Mouse (Mus musculus) MEL (cell line): ENCODE data around the gene Araf. TPM values are rescaled to one million over a fixed set of nuclear protein-coding genes. Genes with fewer than 3 reads are reported as not detected.

Experiments
- DNase-seq: peaks from one replicate; pipeline ENCODE4 v3.0.0; 2011; ENCODE audit warnings: low read depth, low spot score
- H3K27ac ChIP-seq: 2 replicates; pipeline ENCODE4 v1.5.1; 2012; ENCODE audit warnings: low read depth, mild to moderate bottlenecking, control low read depth, low read length, moderate library complexity; ENCODE audit not compliant: control insufficient read depth
- H3K27me3 ChIP-seq, 2 experiments: fragments of 150-350 bp in 1 of 2; sonication (generic) in 1 of 2; 2 replicates each; pipeline ENCODE4 v1.6.1; 2012; ENCODE audit warnings: low read length in 2 of 2, mild to moderate bottlenecking in 2 of 2, improper control_type of control experiment in 1 of 2, moderate library complexity in 1 of 2; ENCODE audit not compliant: insufficient read depth in 2 of 2, control insufficient read depth in 1 of 2
- H3K36me3 ChIP-seq, 2 experiments: 2 replicates each; pipeline ENCODE4 v1.6.1; 2012 to 2014; ENCODE audit warnings: low read length in 2 of 2, improper control_type of control experiment in 1 of 2, inconsistent platforms in 1 of 2, mild to moderate bottlenecking in 1 of 2; ENCODE audit not compliant: insufficient read depth in 2 of 2, control insufficient read depth in 1 of 2
- H3K4me1 ChIP-seq, 2 experiments: fragments of 150-350 bp in 1 of 2; sonication (generic) in 1 of 2; 2 replicates each; pipeline ENCODE4 v1.6.1; 2012; ENCODE audit warnings: low read length in 2 of 2, improper control_type of control experiment in 1 of 2, mild to moderate bottlenecking in 1 of 2; ENCODE audit not compliant: insufficient read depth in 2 of 2, control insufficient read depth in 1 of 2
- H3K4me3 ChIP-seq, 2 experiments: fragments of 150-350 bp in 1 of 2; sonication (generic) in 1 of 2; 2 replicates each; pipeline ENCODE4 v1.5.1; 2012; ENCODE audit warnings: low read depth in 2 of 2, low read length in 2 of 2, mild to moderate bottlenecking in 2 of 2, moderate library complexity in 2 of 2, control low read depth in 1 of 2, improper control_type of control experiment in 1 of 2; ENCODE audit not compliant: control insufficient read depth in 1 of 2, insufficient read depth in 1 of 2
- H3K79me2 ChIP-seq: 2 replicates; pipeline ENCODE4 v1.6.1; 2012; ENCODE audit warnings: mild to moderate bottlenecking, low read length, moderate library complexity; ENCODE audit not compliant: control insufficient read depth, poor library complexity, insufficient read depth
- H3K9ac ChIP-seq: 2 replicates; pipeline ENCODE4 v1.6.1; 2012; ENCODE audit warnings: low read depth, mild to moderate bottlenecking, control low read depth, low read length, moderate library complexity; ENCODE audit not compliant: control insufficient read depth, poor library complexity, severe bottlenecking
- H3K9me3 ChIP-seq: fragments of 150-350 bp; sonication (generic); replicated peaks from 2 replicates; pipeline ENCODE4 v1.6.1; 2012; ENCODE audit warnings: mild to moderate bottlenecking, low read length, improper control_type of control experiment, moderate library complexity; ENCODE audit not compliant: insufficient read depth
- CHD2 ChIP-seq: IDR thresholded peaks from 2 replicates; pipeline ENCODE4 v1.6.1; 2011; ENCODE audit warnings: low read length, improper control_type of control experiment
- CTCF ChIP-seq, 3 experiments: IDR thresholded peaks in 2 of 3; conservative IDR thresholded peaks in 1 of 3; 2 replicates each; pipeline ENCODE4 v1.5.1; 2011 to 2012; ENCODE audit warnings: low read length in 3 of 3, low read depth in 2 of 3, mild to moderate bottlenecking in 2 of 3, improper control_type of control experiment in 1 of 3, inconsistent platforms in 1 of 3, mixed read lengths in 1 of 3, moderate library complexity in 1 of 3; ENCODE audit not compliant: control insufficient read depth in 1 of 3, insufficient read depth in 1 of 3, poor library complexity in 1 of 3, severe bottlenecking in 1 of 3
- E2F4 ChIP-seq: IDR thresholded peaks from 2 replicates; pipeline ENCODE4 v1.6.1; 2011; ENCODE audit warnings: low read depth, low read length, improper control_type of control experiment, borderline replicate concordance
- ELF1 ChIP-seq: IDR thresholded peaks from 2 replicates; pipeline ENCODE4 v1.6.1; 2014; ENCODE audit warnings: low read depth, mild to moderate bottlenecking, inconsistent platforms, low read length, improper control_type of control experiment, moderate library complexity
- EP300 ChIP-seq, 2 experiments: IDR thresholded peaks; 2 replicates each; pipeline ENCODE4 v1.6.1; 2011; ENCODE audit warnings: improper control_type of control experiment in 2 of 2, low read length in 2 of 2, low read depth in 1 of 2, mild to moderate bottlenecking in 1 of 2
- GABPA ChIP-seq: IDR thresholded peaks from 2 replicates; pipeline ENCODE4 v1.6.1; 2012; ENCODE audit warnings: low read depth, mild to moderate bottlenecking, inconsistent platforms, low read length, improper control_type of control experiment, moderate library complexity
- GATA1 ChIP-seq: IDR thresholded peaks from 2 replicates; pipeline ENCODE4 v1.6.1; 2011; ENCODE audit warnings: low read depth, low read length, improper control_type of control experiment
- HCFC1 ChIP-seq: IDR thresholded peaks from 2 replicates; pipeline ENCODE4 v1.6.1; 2012; ENCODE audit warnings: low read depth, mild to moderate bottlenecking, inconsistent platforms, low read length, improper control_type of control experiment, moderate library complexity
- KAT2A ChIP-seq: conservative IDR thresholded peaks from 2 replicates; pipeline ENCODE4 v1.6.1; 2012; ENCODE audit warnings: low read depth, low read length, improper control_type of control experiment, inconsistent platforms
- MAFK ChIP-seq: IDR thresholded peaks from 2 replicates; pipeline ENCODE4 v1.6.1; 2011; ENCODE audit warnings: low read depth, mild to moderate bottlenecking, low read length, improper control_type of control experiment, borderline replicate concordance
- MAX ChIP-seq: IDR thresholded peaks from 2 replicates; pipeline ENCODE4 v1.6.1; 2011; ENCODE audit warnings: low read length, improper control_type of control experiment
- MAZ ChIP-seq: IDR thresholded peaks from 2 replicates; pipeline ENCODE4 v1.6.1; 2012; ENCODE audit warnings: low read depth, mild to moderate bottlenecking, inconsistent platforms, low read length, improper control_type of control experiment
- MEF2A ChIP-seq: IDR thresholded peaks from 2 replicates; pipeline ENCODE4 v1.6.1; 2014; ENCODE audit warnings: low read depth, mild to moderate bottlenecking, inconsistent platforms, low read length, improper control_type of control experiment; ENCODE audit not compliant: poor library complexity, insufficient replicate concordance, severe bottlenecking; ENCODE audit errors: extremely low read depth
- MXI1 ChIP-seq: IDR thresholded peaks from 2 replicates; pipeline ENCODE4 v1.6.1; 2011; ENCODE audit warnings: mild to moderate bottlenecking, low read depth, low read length, improper control_type of control experiment
- MYC ChIP-seq: IDR thresholded peaks from 2 replicates; pipeline ENCODE4 v1.6.1; 2011; ENCODE audit warnings: low read depth, mild to moderate bottlenecking, low read length, improper control_type of control experiment, moderate library complexity
- POLR2AphosphoS2 ChIP-seq: IDR thresholded peaks from 2 replicates; pipeline ENCODE4 v1.6.1; 2011; ENCODE audit warnings: low read length, improper control_type of control experiment
- RAD21 ChIP-seq: IDR thresholded peaks from 2 replicates; pipeline ENCODE4 v1.6.1; 2011; ENCODE audit warnings: mild to moderate bottlenecking, low read depth, low read length, improper control_type of control experiment
- RCOR1 ChIP-seq: IDR thresholded peaks from 2 replicates; pipeline ENCODE4 v1.6.1; 2012; ENCODE audit warnings: low read depth, mild to moderate bottlenecking, inconsistent platforms, low read length, improper control_type of control experiment
- SIN3A ChIP-seq: IDR thresholded peaks from 2 replicates; pipeline ENCODE4 v1.6.1; 2012; ENCODE audit warnings: low read length, improper control_type of control experiment, inconsistent platforms
- TCF12 ChIP-seq: IDR thresholded peaks from 2 replicates; pipeline ENCODE4 v1.6.1; 2014; ENCODE audit warnings: low read depth, mild to moderate bottlenecking, inconsistent platforms, low read length, improper control_type of control experiment, moderate library complexity
- UBTF ChIP-seq: IDR thresholded peaks from 2 replicates; pipeline ENCODE4 v1.6.1; 2012; ENCODE audit warnings: low read depth, mild to moderate bottlenecking, inconsistent platforms, low read length, improper control_type of control experiment, moderate library complexity, borderline replicate concordance; ENCODE audit not compliant: insufficient read depth
- USF1 ChIP-seq: IDR thresholded peaks from 2 replicates; pipeline ENCODE4 v1.6.1; 2014; ENCODE audit warnings: low read depth, mild to moderate bottlenecking, inconsistent platforms, low read length, improper control_type of control experiment, moderate library complexity
- polyA plus RNA-seq, 2 experiments: library from polyadenylated mRNA; stranded (reverse) in 1 of 2; unstranded in 1 of 2; fragments of >175 nt in 1 of 2; fragments of >200 nt in 1 of 2; gene quantifications; 2 replicates each; pipeline versions ENCODE4 v1.2.1 to v1.2.4; 2012; ENCODE audit warnings: low replicate concordance in 2 of 2, low read depth in 1 of 2; ENCODE audit not compliant: insufficient read length in 2 of 2, insufficient read depth in 1 of 2, missing spikeins in 1 of 2
- total RNA-seq: library from RNA; depleted of rRNA; stranded (reverse); fragments of 300-350 nt; gene quantifications from 2 replicates; pipeline ENCODE4 v1.2.3, GENCODE M21; 2012

Araf gene
- total and polyA plus RNA-seq, 3 experiments: 115 to 236 (median 174) TPM

DNA sequence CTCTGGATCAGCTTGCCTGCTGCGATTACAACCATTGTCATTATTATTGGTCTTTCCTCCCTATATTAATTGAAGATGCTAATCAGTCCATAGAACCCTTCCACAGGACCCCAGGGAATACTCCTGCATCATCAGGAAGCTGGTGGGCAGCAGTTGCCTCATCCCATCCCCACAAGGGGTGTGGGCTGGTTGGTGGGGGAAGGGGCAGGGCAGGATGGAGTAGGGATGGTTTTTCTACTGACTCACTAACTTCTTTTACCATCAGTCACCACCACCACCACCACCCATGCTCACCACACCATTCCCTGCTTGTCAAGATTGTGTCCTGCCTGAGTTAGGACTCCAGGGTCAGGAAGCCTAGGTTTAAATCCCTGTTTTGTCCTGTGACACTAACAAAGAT lies 71.6 kb downstream of the Araf start:
- Histone ChIP-seq H3K27me3 (no peaks in the 10 kb centered on the region), H3K36me3 (no peaks in the 10 kb centered on the region), H3K9ac (no peak overlapping the region), H3K4me1 (no peaks in the 10 kb centered on the region; a peak in 1 of 4 replicates), H3K79me2 (no peaks in the 10 kb centered on the region), H3K9me3 (no peaks in the 10 kb centered on the region)
- TF ChIP-seq MAX: no peak
- TF ChIP-seq CHD2: no peak
- no peak for TF ChIP-seq E2F4
- TF ChIP-seq MAFK: no peak
- TF ChIP-seq POLR2AphosphoS2: no peak
- TF ChIP-seq HCFC1: no peak
- no peak for TF ChIP-seq ELF1
- TF ChIP-seq GABPA: no peak
- TF ChIP-seq UBTF: no peak
- TF ChIP-seq EP300 (IDR thresholded peaks at IDR 0.05; ENCODE audit: low read depth in 1 of 2, low read length in 2 of 2): no peak
- TF ChIP-seq MYC: no peak
- no peak for TF ChIP-seq GATA1
- TF ChIP-seq, all 39 proteins: peak for 0
- no peak overlapping the region for H3K27ac ChIP-seq
- H3K4me3 ChIP-seq: no peak overlapping the region
- DNase-seq: no peak

DNA sequence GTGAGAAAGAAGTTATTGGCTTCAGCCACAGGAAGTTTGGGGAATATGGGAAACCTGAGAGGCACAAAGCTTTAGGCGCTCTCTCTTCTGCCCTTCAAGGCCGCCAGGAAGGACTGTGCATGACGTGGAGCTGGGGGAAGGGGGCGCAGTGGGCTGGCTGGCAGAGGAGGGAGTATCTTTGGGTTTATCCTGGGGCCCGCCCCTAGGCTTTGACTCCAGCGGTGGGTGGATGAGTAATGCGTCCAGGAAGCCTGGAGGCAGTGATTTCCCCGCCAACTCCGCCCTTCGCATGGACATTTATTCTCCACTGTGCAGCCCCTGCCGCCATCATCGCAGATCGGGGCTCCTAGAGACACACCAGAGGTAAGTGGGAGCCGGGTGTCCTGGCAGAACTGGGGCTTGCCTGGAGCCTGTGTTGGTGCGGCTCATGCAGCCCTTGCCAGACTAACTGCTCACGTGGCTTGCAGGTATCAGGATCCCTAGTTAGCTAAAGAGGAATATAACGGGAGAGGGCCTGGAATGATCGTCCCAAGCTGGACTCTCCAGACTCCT lies 72.4 kb downstream of the Araf start, which contains the start of gene Timp1:
Gene Timp1 (plus strand): TSS at position 205 of the 552 bp plus-strand sequence.
- H3K27me3 ChIP-seq: no peaks in the 10 kb centered on the region
- TF ChIP-seq MAZ (no peak), ELF1 (no peak), CTCF (IDR thresholded peaks at IDR 0.05 in 2 of 3, conservative IDR thresholded peaks at IDR 0.05 in 1 of 3; ENCODE audit: control insufficient read depth in 1 of 3, insufficient read depth in 1 of 3, low read depth in 2 of 3, low read length in 3 of 3, poor library complexity in 1 of 3, severe bottlenecking in 1 of 3) (no peak), RCOR1 (no peak), GABPA (no peak), RAD21 (no peak), MAFK (no peak), KAT2A (no peak), TCF12 (no peak), GATA1 (no peak), USF1 (no peak), MEF2A (no peak), UBTF (no peak), SIN3A (no peak), MXI1 (no peak)
- TF ChIP-seq, all 39 proteins: peak for 0
- no peaks in the 10 kb centered on the region for H3K36me3 ChIP-seq
- no peak within 1 kb of the TSS for H3K4me3 ChIP-seq
- no peaks in the 10 kb centered on the region for H3K79me2 ChIP-seq
- H3K9ac ChIP-seq: no peak within 1 kb of the TSS
- DNase-seq: no peak
- no peaks in the 10 kb centered on the region; a peak in 1 of 4 replicates for H3K4me1 ChIP-seq
- H3K27ac ChIP-seq: no peak within 1 kb of the TSS
- H3K9me3 ChIP-seq: no peaks in the 10 kb centered on the region
